Mouse (Mus musculus) layer of hippocampus, adult 8-10 months (tissue): ENCODE measurements around the gene Zfp771. TPM values are rescaled to one million over a fixed set of nuclear protein-coding genes. Genes with fewer than 3 reads are reported as not detected.

Experiments used
- DNase-seq, 2 experiments: peaks; one replicate each; pipeline ENCODE4 v3.0.0; 2022; ENCODE audit warnings: low spot score in 2 of 2
- total RNA-seq, 4 experiments: library from RNA; stranded (reverse); gene quantifications; 2 replicates each; pipeline ENCODE4 v1.2.4; 2022

Zfp771 gene
- total RNA-seq, 4 experiments from 2014 or later = 51.6 to 62.9 (median 58.3) TPM

DNA sequence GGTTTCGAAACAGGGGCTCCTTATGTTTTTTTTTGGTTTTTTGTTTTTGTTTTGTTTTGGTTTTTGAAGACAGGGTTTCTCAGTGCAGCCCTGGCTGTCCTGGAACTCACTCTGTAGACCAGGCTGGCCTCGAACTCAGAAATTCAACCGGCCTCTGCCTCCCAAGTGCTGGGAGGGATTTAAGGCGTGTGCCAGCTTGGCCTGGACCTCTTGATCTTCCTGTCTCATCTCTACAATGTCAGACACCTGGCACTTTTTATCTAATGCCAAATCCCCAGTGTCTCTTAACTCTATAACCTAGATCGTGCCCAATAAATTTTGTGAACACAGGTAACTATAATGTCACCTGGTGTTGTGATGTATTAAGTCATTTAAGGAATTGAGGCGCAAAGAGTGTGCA, 9.3 kb downstream of the Zfp771 start:
- DNase-seq = no peak

GRCm38 (mm10) chr7:127253821-127254769, 10.0 kb downstream of the Zfp771 start:
- DNase-seq = peak; percentile 91 to 95

- DNase-seq = no peak
Measured at GRCm38 (mm10) chr7:127255008-127255407, 10.9 kb downstream of the Zfp771 start.

GRCm38 (mm10) chr7:127255965-127256364, 11.9 kb downstream of the Zfp771 start:
- DNase-seq = no peak

DNA sequence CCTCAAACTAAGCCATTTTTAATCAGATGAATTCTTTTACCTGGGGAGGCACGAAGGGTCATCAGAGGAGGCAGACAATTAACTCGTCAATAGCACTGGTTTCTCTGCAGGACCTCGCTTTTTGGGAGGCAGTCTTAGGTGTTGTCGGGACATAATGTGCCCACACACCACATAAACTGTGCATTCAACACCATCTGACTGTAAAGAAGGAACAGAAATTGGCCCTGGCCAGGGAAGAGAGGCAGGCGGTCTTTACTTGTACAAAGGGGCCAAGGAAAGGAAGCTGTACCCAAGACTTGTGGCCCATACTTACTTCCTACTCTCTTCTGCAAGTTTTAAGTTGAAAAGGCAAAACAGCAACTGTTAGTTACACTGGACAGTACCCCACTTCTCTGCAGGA, 12.4 kb downstream of the Zfp771 start:
- DNase-seq = no peak

DNA sequence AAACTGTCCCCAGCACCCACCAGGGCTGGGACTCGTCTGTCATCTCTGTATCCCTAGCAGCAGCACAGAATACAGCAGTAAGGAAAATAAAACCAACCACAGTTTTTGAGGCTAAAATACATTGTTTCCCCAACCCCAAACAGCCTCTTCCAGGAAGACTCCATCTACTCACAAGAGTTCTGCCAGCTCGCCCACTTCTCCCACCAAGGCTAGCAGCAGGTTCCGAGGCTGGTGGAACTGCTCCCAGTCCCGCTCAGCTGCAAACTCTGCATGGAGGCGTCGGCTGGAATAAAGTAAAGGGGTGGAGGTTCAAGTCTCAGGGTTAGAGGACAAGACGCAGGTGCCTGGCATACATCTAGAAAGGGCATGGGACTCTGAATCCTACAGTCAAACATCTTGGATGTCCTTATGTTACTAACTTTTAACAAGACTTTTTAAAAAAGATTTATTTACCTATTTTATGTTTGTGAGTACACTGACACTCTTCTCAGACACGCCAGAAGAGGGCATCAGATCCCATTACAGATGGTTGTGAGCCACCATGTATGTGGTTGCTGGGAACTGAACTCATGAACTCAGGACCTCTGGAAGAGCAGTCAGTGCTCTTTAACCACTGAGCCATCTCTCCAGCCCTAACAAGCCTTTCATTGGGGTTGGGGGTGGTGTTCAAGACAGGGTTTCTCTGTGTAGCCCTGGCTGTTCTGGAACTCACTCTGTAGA, 15.3 kb downstream of the Zfp771 start:
- DNase-seq = no peak

GRCm38 (mm10) chr7:127260309-127261111, 16.4 kb downstream of the Zfp771 start, which contains the start of gene Dctpp1:
Dctpp1 (minus strand) TSS chr7:127260709.
- peak; percentile 99 for DNase-seq

DNA sequence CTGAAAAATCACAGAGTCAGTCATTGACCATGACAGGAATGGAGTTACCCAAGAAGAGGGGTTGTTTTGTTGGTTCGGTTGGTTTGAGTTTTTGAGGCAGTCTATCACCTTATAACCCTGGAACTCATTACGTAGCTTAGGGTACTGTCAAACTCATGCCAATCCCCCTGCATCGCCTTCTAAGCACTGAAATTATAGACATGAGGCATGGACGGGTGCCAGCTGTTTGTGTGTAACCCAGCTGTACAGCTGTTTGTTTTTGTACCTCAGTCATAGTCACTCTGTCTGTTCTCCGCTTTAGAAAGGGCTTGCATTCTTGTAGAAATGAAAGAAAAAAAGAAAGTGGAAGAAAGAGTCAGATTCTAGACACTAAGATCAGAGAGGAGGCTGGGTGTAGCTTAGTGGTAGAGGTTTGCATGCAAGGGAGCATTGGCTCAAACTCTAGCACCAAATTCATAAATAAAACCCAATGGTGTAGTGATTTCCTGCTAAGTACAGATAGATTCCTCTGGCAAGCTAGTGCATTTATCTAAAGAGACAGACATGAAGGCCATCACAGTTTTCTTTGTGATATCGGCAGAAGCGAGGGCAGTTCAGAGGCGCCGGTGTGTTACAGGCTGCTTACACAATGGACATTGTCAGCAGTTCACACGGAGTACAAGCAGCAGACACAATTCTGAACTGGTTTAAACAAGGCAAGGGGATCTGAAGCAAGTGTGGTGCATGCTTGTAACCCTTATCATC, 18.3 kb downstream of the Zfp771 start:
- no peak for DNase-seq

- DNase-seq = no peak
Measured at GRCm38 (mm10) chr7:127263526-127263925, 19.5 kb downstream of the Zfp771 start.

DNA sequence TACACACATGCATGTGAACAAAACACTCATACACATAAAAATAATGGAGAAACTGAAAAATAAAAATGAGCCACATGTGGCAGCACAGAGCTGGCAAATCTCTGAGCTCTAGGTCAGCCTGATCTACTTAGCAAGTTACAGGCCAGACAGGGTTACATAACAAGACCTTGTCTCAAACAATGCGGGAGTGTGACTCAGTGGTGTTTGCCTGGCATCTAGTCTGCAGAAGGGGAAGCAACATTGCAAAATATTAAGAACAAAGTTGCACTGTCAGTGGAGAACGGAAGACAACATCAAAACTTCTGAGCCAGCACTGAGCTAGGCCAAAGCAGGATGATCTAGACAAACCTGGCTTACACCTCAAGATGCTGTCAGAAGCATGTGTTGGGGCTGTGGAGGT, 26.2 kb downstream of the Zfp771 start:
- DNase-seq = no peak

- DNase-seq = no peak
Measured at GRCm38 (mm10) chr7:127270666-127271065, 26.6 kb downstream of the Zfp771 start.

DNA sequence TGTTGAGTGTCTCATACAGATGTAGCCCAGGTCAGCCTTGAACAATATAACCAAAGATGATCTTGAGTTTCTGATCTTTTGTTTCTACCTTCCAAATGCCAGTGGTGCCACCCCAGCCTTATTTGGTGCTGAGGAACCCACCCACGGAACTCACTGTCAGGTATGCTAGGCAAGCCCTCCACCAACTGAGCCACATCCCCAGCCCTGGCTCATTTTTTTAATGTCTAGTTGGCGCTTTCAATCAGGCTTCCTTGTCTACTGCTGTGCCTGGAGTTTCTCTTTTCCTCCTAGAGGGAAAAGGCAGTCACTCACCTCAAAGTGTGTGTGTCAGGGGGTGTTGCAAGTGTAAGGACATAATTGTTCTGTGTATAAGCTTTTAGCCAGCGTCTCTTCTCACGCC, 27.0 kb downstream of the Zfp771 start:
- DNase-seq = no peak

DNA sequence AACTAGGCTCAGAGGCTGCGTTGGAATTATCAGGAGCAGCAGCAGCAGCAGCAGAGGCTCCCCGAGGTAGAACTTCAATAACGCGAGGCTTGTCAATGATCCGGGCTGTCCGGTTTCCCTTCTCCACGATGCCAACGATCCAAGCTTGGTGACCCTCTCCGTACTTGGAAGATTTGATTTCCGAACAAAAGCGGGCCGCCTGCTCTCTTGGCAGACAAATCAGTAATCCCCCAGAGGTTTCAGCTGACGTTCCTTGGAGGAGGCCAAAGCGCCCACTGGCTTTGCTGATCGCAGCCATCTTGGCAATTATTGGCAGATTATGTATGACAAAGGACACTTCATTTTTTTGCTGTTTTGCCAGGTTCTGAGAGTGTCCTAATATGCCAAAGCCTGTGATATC, 28.5 kb downstream of the Zfp771 start:
- DNase-seq = no peak

GRCm38 (mm10) chr7:127273118-127273923, 29.2 kb downstream of the Zfp771 start:
- no peak for DNase-seq

DNA sequence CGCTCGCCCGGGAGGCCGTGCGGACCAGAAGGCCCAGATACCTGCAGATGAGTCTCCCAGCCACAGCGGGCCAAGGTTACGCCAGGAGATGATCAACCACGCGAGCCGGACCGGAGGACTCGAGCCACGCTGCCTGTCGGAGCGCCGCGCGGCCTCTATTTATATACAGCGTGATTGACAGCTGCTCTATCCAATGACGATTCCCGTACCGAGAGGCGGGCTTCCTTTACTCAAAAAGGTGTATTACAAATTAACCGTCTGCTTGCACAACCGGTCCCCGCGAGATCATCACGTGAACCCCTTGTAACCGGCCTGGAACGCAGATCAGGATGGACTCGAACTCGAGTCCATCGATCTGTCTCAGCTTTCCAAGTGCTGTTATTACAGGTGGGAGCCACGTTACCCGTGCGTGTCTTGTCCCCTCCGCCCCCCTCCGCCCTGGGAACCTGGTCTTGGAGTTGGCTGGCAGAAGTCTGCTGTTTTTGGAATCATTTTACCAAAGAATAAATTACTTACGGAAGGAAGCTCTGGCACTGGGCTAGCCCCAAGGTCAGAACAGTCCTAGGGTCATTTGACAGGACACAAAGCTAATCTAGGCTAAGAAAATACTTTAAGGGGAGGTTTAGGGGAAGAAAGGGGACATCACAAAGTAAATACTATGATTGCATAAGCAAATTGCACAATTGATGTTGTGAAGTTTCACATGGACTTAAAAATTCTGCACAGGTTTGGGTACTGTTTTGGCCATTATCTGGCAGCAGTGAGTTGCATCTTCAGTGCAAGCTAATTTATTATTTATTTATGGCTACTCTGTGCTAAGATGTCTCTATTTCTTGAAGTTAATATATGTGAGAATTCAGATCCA, 30.1 kb downstream of the Zfp771 start, which contains the start of gene Sephs2:
Sephs2 (minus strand) TSS at position 131 of the 865 bp plus-strand sequence.
- peak; percentile 91 to 98 for DNase-seq

- DNase-seq = no peak
Measured at GRCm38 (mm10) chr7:127276519-127276961, 32.5 kb downstream of the Zfp771 start.

GRCm38 (mm10) chr7:127278311-127278710, 34.2 kb downstream of the Zfp771 start:
- DNase-seq = no peak

DNA sequence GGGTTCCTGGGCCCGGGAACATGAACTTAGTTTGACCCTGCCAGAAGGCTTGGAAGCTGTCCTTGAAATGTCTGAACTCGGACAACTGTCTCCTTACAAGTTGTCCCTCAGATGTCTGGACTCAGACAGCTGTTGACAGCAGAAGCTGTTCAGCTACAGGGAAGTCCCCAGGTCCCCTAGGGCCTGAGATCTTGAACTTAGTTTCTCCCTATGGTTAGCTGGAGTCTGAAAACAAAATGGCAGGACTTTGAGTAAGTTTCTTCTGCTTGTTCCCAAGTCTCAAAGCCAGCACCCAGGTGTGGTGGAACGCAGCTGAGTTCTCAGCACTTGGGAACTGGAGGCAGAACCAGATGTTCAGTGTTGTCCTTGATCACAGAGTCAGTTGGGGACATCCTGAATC, 36.0 kb downstream of the Zfp771 start:
- DNase-seq = no peak

GRCm38 (mm10) chr7:127281114-127281513, 37.0 kb downstream of the Zfp771 start:
- no peak for DNase-seq
